Mouse (Mus musculus) olfactory bulb, adult 2 months (tissue): ENCODE results near the gene Calcoco1.

ENCODE experiments used
- CTCF ChIP-seq: fragments of 200-500 bp; IDR thresholded peaks from 2 replicates; pipeline ENCODE4 v1.5.1; 2012; ENCODE audit warnings: low read depth, mild to moderate bottlenecking, low read length, moderate library complexity; ENCODE audit not compliant: insufficient read depth
- POLR2A ChIP-seq: fragments of 200-500 bp; IDR thresholded peaks from 2 replicates; pipeline ENCODE4 v1.6.1; 2012; ENCODE audit warnings: mild to moderate bottlenecking, low read depth, low read length, moderate library complexity; ENCODE audit not compliant: insufficient read depth

- TF ChIP-seq CTCF (no peak), POLR2A (no peak)
These were observed 13.1 kb upstream of the Calcoco1 start for GRCm38 (mm10) chr15:102735031-102735430.
